Mouse (Mus musculus) kidney, adult 2 months (tissue): ENCODE data around the gene Rnf185. TPM values are rescaled to one million over a fixed set of nuclear protein-coding genes. Genes with fewer than 3 reads are reported as not detected.
A peak's percentile ranks its signal among the peaks of the same experiment; 100 is the strongest.

Experiments used
- DNase-seq: peaks from one replicate; pipeline ENCODE4 v3.0.0; 2021
- H3K27ac ChIP-seq: fragments of 200-500 bp; 2 replicates; pipeline ENCODE4 v1.5.1; 2012; ENCODE audit warnings: low read depth, low read length, control low read depth, inconsistent platforms; ENCODE audit not compliant: insufficient read depth
- H3K27me3 ChIP-seq: fragments of 200-500 bp; replicated peaks from 2 replicates; pipeline ENCODE4 v1.6.1; 2012; ENCODE audit warnings: mild to moderate bottlenecking, moderate library complexity, low read length, inconsistent platforms; ENCODE audit not compliant: control insufficient read depth, insufficient read depth
- H3K36me3 ChIP-seq: fragments of 200-500 bp; 2 replicates; pipeline ENCODE4 v1.6.1; 2012; ENCODE audit warnings: mild to moderate bottlenecking, moderate library complexity, low read length, inconsistent platforms; ENCODE audit not compliant: control insufficient read depth, insufficient read depth
- H3K4me1 ChIP-seq: fragments of 200-500 bp; 2 replicates; pipeline ENCODE4 v1.6.1; 2011; ENCODE audit warnings: low read length; ENCODE audit not compliant: control insufficient read depth, insufficient read depth
- H3K4me3 ChIP-seq: fragments of 200-500 bp; 2 replicates; pipeline ENCODE4 v1.5.1; 2011; ENCODE audit warnings: mild to moderate bottlenecking, low read depth, low read length, control low read depth; ENCODE audit not compliant: insufficient read depth
- CTCF ChIP-seq: fragments of 200-500 bp; conservative IDR thresholded peaks from 2 replicates; pipeline ENCODE4 v1.5.1; 2011; ENCODE audit warnings: low read depth, mild to moderate bottlenecking, control low read depth, low read length, moderate library complexity, mixed read lengths; ENCODE audit not compliant: insufficient read depth, insufficient read length
- POLR2A ChIP-seq: fragments of 200-500 bp; IDR thresholded peaks from one replicate; pipeline ENCODE4 v1.6.1; 2011; ENCODE audit warnings: low read depth, low read length, control low read depth
- WGBS: fragments of 180-500 bp; shearing (Covaris S2); methylation state at CpG from one replicate; pipeline ENCODE4 v1.1.7; 2018; 5-methylcytosine and 5-hydroxymethylcytosine counted together
- polyA plus RNA-seq: library from polyadenylated mRNA; depleted of rRNA; stranded (reverse); fragments of >200 nt; gene quantifications from 2 replicates; pipeline ENCODE4 v1.2.3, GENCODE M21; 2012; rRNA removed

Gene Rnf185
- 48.9 and 49.4 TPM in 2 replicates for polyA plus RNA-seq

DNA sequence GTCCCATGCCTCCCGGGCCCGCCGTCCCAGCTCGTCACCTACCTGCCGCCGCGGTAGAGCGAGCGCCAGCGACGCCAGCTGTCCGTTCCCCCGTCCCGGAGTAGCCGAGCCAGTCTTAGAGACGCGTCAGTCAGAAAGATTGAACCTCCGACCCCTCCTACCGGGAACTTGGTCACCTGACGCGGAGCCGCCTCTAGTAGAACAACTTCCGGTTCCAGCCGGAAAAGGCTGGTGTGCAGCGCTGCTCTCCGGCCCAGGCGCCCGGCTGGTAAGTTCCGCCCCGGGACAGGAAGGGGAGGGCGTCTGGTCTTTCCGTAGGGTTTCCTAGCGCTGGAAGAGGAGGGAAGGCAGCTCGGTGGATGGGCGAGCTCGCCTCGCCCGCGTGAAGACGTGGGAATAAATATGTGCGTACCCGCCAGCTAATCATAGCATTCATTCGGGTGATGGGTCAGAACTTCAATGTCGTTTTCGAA is at the start of gene Rnf185:
Gene Rnf185, minus strand, starts transcription at position 197 of the 473 bp plus-strand sequence.
- H3K4me1 ChIP-seq, result peaks cover 4% of the 10 kb centered on the region
- DNase-seq, result peak; percentile 98
- H3K36me3 ChIP-seq, result no peaks in the 10 kb centered on the region
- under 1% methylated on average over 45 of the region's 45 CpGs for WGBS
- peak within 1 kb of the TSS; percentile 92 for H3K27ac ChIP-seq
- TF ChIP-seq POLR2A (peak; percentile 73), CTCF (no peak)
- H3K27me3 ChIP-seq, result no peaks in the 10 kb centered on the region
- peak within 1 kb of the TSS; percentile 77 for H3K4me3 ChIP-seq

DNA sequence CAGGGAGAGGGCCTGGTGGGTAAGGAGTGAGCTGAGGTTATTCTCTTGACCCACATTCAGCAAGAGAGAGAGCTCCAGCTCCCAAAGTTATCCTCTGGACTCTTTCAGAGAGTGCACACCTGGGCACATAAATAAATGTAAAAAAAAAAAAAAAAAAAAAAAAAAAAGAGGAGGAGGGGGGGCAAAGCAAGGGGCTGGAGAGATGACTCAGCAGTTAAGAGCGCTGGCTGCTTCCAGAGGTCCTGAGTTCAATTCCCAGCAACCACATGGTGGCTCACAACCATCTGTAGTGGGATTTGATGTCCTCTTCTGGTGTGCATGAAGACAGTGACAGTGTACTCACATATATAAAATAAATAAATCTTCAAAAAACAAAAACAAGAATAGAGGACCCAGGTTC is 45.1 kb upstream of the Rnf185 start:
- H3K27ac ChIP-seq, result peak overlapping the region; percentile 59
- TF ChIP-seq CTCF (no peak), POLR2A (no peak)
- DNase-seq, result no peak
- no peak overlapping the region for H3K4me3 ChIP-seq
- WGBS, result 86% methylated on average over 1 of the region's 1 CpGs
- H3K27me3 ChIP-seq, result no peaks in the 10 kb centered on the region
- no peaks in the 10 kb centered on the region for H3K4me1 ChIP-seq
- H3K36me3 ChIP-seq, result no peaks in the 10 kb centered on the region

DNA sequence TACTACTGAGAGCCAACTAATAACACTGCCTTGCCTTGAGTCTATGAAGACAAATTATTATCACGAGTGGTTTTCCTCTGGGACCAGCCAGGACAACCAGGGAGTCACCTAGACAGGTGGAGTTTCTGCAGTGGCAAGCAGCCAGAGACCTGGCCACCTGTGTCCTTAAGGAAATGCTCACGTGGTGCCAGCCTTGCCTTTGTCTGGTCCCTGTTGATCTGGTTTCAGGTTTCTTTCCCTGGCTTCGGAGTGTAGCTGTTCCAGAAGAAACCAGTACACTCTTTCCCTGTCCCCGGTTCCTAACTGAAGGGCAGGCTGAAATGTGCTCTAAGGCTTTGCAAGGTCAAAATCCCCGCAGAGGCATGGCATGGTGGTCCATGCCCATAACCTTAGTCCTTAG is 44.6 kb upstream of the Rnf185 start:
- WGBS, result 47% methylated on average over 5 of the region's 5 CpGs
- TF ChIP-seq CTCF (no peak), POLR2A (no peak)
- H3K36me3 ChIP-seq, result no peaks in the 10 kb centered on the region
- H3K27me3 ChIP-seq, result no peaks in the 10 kb centered on the region
- DNase-seq, result peak; percentile 80
- H3K4me1 ChIP-seq, result no peaks in the 10 kb centered on the region
- peak overlapping the region; percentile 59 for H3K27ac ChIP-seq
- H3K4me3 ChIP-seq, result no peak overlapping the region

DNA sequence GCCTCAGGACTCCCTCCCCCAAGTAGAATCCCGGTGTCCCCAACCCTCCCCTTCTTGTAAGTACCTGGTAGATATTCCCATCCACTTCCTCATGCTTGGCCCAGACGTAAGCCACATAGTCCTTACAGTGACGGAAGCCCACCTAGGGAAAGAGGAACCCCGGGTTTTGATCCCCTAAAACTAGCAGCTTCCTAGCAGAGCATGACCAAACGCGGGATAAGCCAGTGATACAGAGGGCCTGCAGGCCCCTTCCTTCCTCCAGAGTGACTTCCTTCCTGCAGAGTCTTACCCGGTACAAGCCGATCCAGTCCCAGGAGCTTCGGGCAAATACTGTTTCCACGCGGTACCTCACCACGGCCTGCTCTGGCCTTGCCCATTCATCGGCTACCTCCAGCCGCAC is 43.3 kb upstream of the Rnf185 start:
- no peak overlapping the region for H3K27ac ChIP-seq
- H3K4me1 ChIP-seq, result no peaks in the 10 kb centered on the region
- no peaks in the 10 kb centered on the region for H3K27me3 ChIP-seq
- 85% methylated on average over 14 of the region's 14 CpGs for WGBS
- H3K36me3 ChIP-seq, result no peaks in the 10 kb centered on the region
- no peak for DNase-seq
- TF ChIP-seq POLR2A (no peak), CTCF (no peak)
- no peak overlapping the region for H3K4me3 ChIP-seq

DNA sequence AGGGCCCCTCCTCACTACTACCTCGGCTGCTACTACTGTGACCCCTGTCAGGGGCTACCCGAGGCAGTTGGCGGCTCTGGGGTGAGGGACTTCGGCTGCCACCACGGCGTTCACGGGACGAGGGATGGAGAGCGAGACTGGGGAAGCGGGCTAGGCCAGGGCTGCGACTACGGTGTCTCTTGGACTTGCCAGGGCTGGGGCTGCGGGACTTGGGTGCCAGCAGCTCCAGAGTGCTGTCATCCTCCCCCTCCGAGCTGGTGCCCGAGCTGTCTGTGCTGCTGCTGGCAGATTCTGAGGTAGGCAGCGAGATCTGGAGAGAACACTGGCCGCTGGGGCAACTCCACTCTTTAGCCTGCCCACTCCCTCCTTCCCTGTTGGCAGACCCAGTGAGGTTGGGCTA is 42.7 kb upstream of the Rnf185 start:
- H3K4me3 ChIP-seq, result no peak overlapping the region
- H3K36me3 ChIP-seq, result no peaks in the 10 kb centered on the region
- TF ChIP-seq CTCF (no peak), POLR2A (no peak)
- WGBS, result 84% methylated on average over 17 of the region's 17 CpGs
- no peak overlapping the region for H3K27ac ChIP-seq
- no peak for DNase-seq
- H3K4me1 ChIP-seq, result no peaks in the 10 kb centered on the region
- no peaks in the 10 kb centered on the region for H3K27me3 ChIP-seq

DNA sequence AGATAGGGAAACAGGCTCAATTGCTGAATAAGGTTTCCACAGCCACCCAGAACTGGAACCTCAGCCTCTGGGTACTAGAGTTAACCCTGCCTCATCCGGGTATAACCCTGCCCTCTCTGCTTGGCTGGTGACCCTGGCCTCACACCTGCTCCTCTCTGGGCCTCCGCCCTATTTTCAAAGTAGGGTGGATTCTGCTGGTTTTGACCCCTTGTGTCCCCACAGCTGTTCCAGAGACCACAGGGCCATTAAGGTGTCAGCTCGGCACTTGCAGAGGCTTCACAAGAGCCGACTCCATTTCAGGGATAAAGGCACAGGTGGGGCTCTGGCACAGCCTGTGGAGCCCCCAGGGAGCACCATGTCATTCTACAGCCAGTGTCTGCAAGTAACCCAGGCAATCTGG is 40.6 kb upstream of the Rnf185 start:
- Histone ChIP-seq H3K36me3 (no peaks in the 10 kb centered on the region), H3K27ac (peak overlapping the region; percentile 2; the same call in 1 of the 2 replicates), H3K4me3 (no peak overlapping the region), H3K27me3 (no peaks in the 10 kb centered on the region), H3K4me1 (no peaks in the 10 kb centered on the region)
- WGBS, result 55% methylated on average over 4 of the region's 4 CpGs
- DNase-seq, result peak; percentile 23
- TF ChIP-seq POLR2A (no peak), CTCF (no peak)

DNA sequence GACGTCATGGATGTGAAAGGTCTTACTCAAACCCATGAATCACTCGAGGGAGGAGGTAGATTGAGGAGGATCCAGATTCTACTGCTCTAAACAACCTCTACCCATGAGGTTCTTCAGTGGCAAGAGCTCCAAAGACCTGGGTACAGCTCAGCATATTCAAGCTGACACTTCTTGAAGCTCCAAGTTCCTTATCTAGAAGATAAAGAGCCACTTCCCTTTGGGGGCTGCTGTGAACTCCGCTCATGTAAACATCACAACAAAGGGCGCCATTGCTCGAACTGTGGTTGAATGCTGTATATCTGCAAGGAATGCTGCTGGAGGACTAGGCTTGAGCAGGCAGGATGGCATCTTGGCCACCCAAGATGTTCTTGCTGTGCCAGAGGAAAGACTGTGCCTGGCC is 36.9 kb upstream of the Rnf185 start:
- 87% methylated on average over 5 of the region's 5 CpGs for WGBS

More for the DNA sequence above, 36.9 kb upstream of the Rnf185 start:
- no peaks in the 10 kb centered on the region for H3K4me1 ChIP-seq
- DNase-seq, result no peak
- no peaks in the 10 kb centered on the region for H3K36me3 ChIP-seq
- H3K27ac ChIP-seq, result no peak overlapping the region
- TF ChIP-seq POLR2A (no peak), CTCF (no peak)
- H3K27me3 ChIP-seq, result no peaks in the 10 kb centered on the region
- no peak overlapping the region for H3K4me3 ChIP-seq
